13 mouse cellular contexts compared by ENCODE assay signal in the genomic region with DNA sequence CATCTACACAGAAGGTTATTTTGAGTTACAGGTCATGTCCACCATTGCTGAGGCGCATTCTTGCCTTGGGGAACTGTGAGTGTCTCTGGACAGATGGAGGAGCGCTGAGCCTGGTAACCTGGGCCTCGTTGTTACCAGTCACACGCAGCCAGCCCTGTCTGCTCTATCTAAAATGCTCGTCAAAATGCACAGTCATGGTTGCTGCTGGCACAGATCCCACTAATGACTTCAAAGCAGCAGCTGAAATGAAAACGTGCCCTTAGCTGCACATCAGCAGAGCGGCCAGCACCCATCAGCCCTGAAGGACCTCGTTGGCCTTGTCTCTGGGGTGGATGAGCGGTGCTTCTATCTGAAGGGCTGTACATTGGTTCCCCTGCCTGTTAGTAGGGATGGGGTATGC.
DNase-seq lines count a peak whose midpoint lies in the region; ATAC-seq and TF ChIP-seq lines count a peak whose summit lies in the region.
"Had no signal": no experiment of that assay in that cellular context is flagged by ENCODE, and none has a peak within 500 bp of the region (broad histone marks: within the 10 kb centered on the region; RNA-seq: fewer than 3 reads in every experiment).

No protein-coding gene starts in this region.

- H3K4me2 ChIP-seq in forebrain, postnatal 0 days (ENCODE audit: low read depth) = no peak overlapping the region
- H3K4me2 ChIP-seq: liver, embryonic 12.5 days had no signal

- no peak overlapping the region for H3K27ac ChIP-seq in forebrain, postnatal 0 days (ENCODE audit: low read depth, low read length)
- H3K27ac ChIP-seq in forebrain, embryonic 10.5 days = no peak overlapping the region
- H3K27ac ChIP-seq: liver, embryonic 12.5 days; stomach, postnatal 0 days had no signal

- peak; percentile 20 for DNase-seq in forebrain, postnatal 0 days
- DNase-seq in forebrain, embryonic 10.5 days (ENCODE audit: extremely low spot score, low spot score) = no peak
- DNase-seq in right cerebral cortex, postnatal 14 days = peak; percentile 35
- no peak for DNase-seq in right cerebral cortex, postnatal 36 days (ENCODE audit: low spot score in 2 of 2)
- peak; percentile 66 for DNase-seq in brain, embryonic 14.5 days (ENCODE audit: low read depth)
- no peak for DNase-seq in kidney, adult 9 months
- DNase-seq in frontal cortex, postnatal 14 days (ENCODE audit: low spot score in 2 of 2) = no peak
- DNase-seq: heart, adult 18-20 months; heart, postnatal 14 days; lung, postnatal 14 days; right cerebral cortex, postnatal 25 days had no signal

- no peak for TF ChIP-seq POLR2A in brain, embryonic 14.5 days (IDR thresholded peaks at IDR 0.05; ENCODE audit: borderline replicate concordance, extremely low read depth, insufficient read depth, insufficient read length, poor library complexity, severe bottlenecking)

- H3K4me1 ChIP-seq in forebrain, postnatal 0 days (ENCODE audit: insufficient read depth) = no peaks in the 10 kb centered on the region
- no peaks in the 10 kb centered on the region for H3K4me1 ChIP-seq in forebrain, embryonic 10.5 days
- H3K4me1 ChIP-seq: liver, embryonic 12.5 days had no signal

- H3K4me3 ChIP-seq in forebrain, postnatal 0 days (ENCODE audit: low read depth, low read length) = no peak overlapping the region
- H3K4me3 ChIP-seq in forebrain, embryonic 10.5 days = no peak overlapping the region
- H3K4me3 ChIP-seq: liver, embryonic 12.5 days had no signal

- H3K9me3 ChIP-seq in forebrain, postnatal 0 days (ENCODE audit: low read length) = no peaks in the 10 kb centered on the region
- no peaks in the 10 kb centered on the region for H3K9me3 ChIP-seq in forebrain, embryonic 10.5 days
- H3K9me3 ChIP-seq: liver, embryonic 12.5 days had no signal

- H3K36me3 ChIP-seq in forebrain, postnatal 0 days (ENCODE audit: insufficient read depth) = no peaks in the 10 kb centered on the region
- H3K36me3 ChIP-seq in forebrain, embryonic 10.5 days (replicated peaks) = no peaks in the 10 kb centered on the region
- H3K36me3 ChIP-seq: liver, embryonic 12.5 days had no signal

- H3K27me3 ChIP-seq in forebrain, postnatal 0 days (ENCODE audit: insufficient read depth, low read length) = no peaks in the 10 kb centered on the region
- no peaks in the 10 kb centered on the region for H3K27me3 ChIP-seq in forebrain, embryonic 10.5 days (ENCODE audit: poor library complexity, severe bottlenecking)
- H3K27me3 ChIP-seq: liver, embryonic 12.5 days had no signal

- no peak for ATAC-seq in forebrain, postnatal 0 days
- ATAC-seq: liver, embryonic 12.5 days had no signal

- no peak for TF ChIP-seq CTCF in forebrain, postnatal 0 days (IDR thresholded peaks at IDR 0.05; ENCODE audit: low read depth)
- TF ChIP-seq CTCF in brain, embryonic 14.5 days (IDR thresholded peaks at IDR 0.05; ENCODE audit: borderline replicate concordance, extremely low read depth, insufficient read depth, insufficient read length) = no peak

- 63% methylated on average over 9 of the region's 9 CpGs for WGBS in forebrain, postnatal 0 days
- WGBS in forebrain, embryonic 10.5 days = 90% methylated on average over 9 of the region's 9 CpGs

- H3K9ac ChIP-seq in forebrain, postnatal 0 days = no peak overlapping the region
- H3K9ac ChIP-seq: liver, embryonic 12.5 days had no signal

Comparison
In these comparisons a context has a peak if more than half of its experiments do, and no peak if none do; other contexts are left out.
1. DNase-seq: peak in forebrain, postnatal 0 days (single experiment), right cerebral cortex, postnatal 14 days (single experiment) and brain, embryonic 14.5 days (single experiment); none in forebrain, embryonic 10.5 days (single experiment), right cerebral cortex, postnatal 36 days (0 of 2), kidney, adult 9 months (single experiment) and frontal cortex, postnatal 14 days (0 of 2).